Mouse (Mus musculus): ENCODE measurements around the gene Adgrl3.
A peak's percentile ranks its signal among the peaks of the same experiment; 100 is the strongest.

DNA sequence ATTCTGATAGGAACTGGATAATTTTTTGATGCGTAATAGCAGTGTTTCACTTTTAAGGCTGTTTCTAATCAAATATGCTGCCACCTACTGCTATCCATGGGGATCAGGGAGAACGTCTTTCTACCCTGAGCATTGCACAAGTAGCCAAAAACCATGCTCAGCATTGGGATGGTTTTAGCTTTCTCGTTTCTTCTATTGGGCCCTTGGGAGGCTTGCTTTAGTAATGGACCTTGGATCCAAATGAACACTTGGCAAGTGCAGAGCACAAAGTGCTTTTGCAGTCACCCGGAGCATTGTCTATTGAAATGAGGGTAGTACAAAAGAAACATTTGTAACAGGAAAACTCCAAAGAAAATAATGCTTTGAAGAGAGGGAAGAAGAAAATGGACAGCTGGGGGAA is 620.2 kb downstream of the Adgrl3 start:
- no peak for TF ChIP-seq EP300 (optimal IDR thresholded peaks at IDR 0.05)
- 0 out of 2 replicates have a peak, but pooled peaks have one; percentile 13 for TF ChIP-seq CTCF (IDR thresholded peaks at IDR 0.05; ENCODE audit: low read depth)

All from stomach, postnatal 0 days (tissue).